Mouse (Mus musculus) midbrain, embryonic 11.5 days (tissue): ENCODE data around the gene Bbox1. TPM values are rescaled to one million over a fixed set of nuclear protein-coding genes. Genes with fewer than 3 reads are reported as not detected.

ENCODE experiments used
- ATAC-seq: fragments of 200-750 bp; cut with Nextera tagmentation; 2 replicates; pipeline ENCODE4 v1.8.0; 2017; ENCODE audit warnings: moderate TSS enrichment, moderate library complexity; ENCODE audit not compliant: low FRiP score
- DNase-seq: peaks from one replicate; pipeline ENCODE4 v3.0.0; 2015; ENCODE audit warnings: low spot score; ENCODE audit errors: missing footprints
- H3K27ac ChIP-seq: fragments of 300-500 bp; sonication (generic); 2 replicates; pipeline ENCODE4 v1.5.1; 2014; ENCODE audit warnings: low read depth, low read length
- H3K27me3 ChIP-seq: fragments of 300-500 bp; sonication (generic); 2 replicates; pipeline ENCODE4 v1.6.1; 2014; ENCODE audit warnings: mild to moderate bottlenecking, low read length, moderate library complexity, mixed read lengths; ENCODE audit not compliant: control insufficient read depth, insufficient read depth
- H3K36me3 ChIP-seq: fragments of 300-500 bp; sonication (generic); 2 replicates; pipeline ENCODE4 v1.6.1; 2014; ENCODE audit warnings: mild to moderate bottlenecking, low read length, moderate library complexity, mixed read lengths; ENCODE audit not compliant: control insufficient read depth, insufficient read depth
- H3K4me1 ChIP-seq: fragments of 300-500 bp; sonication (generic); 2 replicates; pipeline ENCODE4 v1.6.1; 2014; ENCODE audit warnings: low read length; ENCODE audit not compliant: control insufficient read depth, insufficient read depth
- H3K4me2 ChIP-seq: fragments of 300-500 bp; sonication (generic); 2 replicates; pipeline ENCODE4 v1.6.1; 2014; ENCODE audit warnings: mild to moderate bottlenecking, moderate library complexity
- H3K4me3 ChIP-seq: fragments of 300-500 bp; sonication (generic); 2 replicates; pipeline ENCODE4 v1.5.1; 2014; ENCODE audit warnings: low read depth, low read length
- H3K9ac ChIP-seq: fragments of 300-500 bp; sonication (generic); 2 replicates; pipeline ENCODE4 v1.6.1; 2014; ENCODE audit warnings: low read length
- H3K9me3 ChIP-seq: fragments of 300-500 bp; sonication (generic); 2 replicates; pipeline ENCODE4 v1.6.1; 2016; ENCODE audit warnings: low read length; ENCODE audit not compliant: control insufficient read depth
- WGBS: fragments of 180-500 bp; shearing (Covaris S2); extraction: QIAGEN DNeasy Blood & Tissue Kit; methylation state at CpG from one replicate; pipeline ENCODE4 v1.1.7; 2014; 5-methylcytosine and 5-hydroxymethylcytosine counted together
- polyA plus RNA-seq: library from polyadenylated mRNA; unstranded; fragments of >200 nt; fragmentation: Nextera tagmentation; extraction: Ambion mirVana; gene quantifications from 2 replicates; pipeline ENCODE4 v1.2.1, GENCODE M21; 2014

The Bbox1 gene
- polyA plus RNA-seq, result 0.06 TPM in 1 of 2 replicates, not detected in the other

DNA sequence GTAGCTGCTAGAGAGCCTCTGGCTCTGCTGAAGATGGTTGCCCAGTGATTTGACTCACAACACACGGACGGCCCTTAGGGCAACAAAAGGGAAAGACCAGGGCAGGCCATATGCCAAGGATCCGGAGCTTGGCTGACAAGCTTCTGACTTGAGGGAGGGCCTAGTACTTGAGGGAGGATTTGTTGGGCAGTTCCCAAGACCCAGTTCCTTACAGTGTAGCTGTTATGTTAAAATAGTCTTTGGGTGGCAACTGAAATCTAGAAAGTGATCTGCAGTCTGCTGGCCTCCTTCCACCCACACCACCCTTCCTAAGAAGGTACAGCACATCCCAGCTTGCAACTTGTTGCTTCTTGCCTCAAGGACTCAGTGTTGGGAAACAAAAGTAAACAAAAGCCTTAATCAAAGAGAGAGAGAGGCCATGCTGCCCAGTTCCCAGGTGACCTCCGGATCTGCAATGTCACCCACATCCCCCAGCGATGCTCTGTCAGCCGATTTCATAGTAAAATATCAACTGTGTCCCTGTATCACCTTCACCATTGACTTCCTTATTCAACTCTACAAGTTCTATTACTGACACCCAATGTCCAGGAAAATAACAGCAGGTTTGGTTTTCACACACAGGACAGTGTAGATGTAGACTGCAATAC is at the start of gene Bbox1:
Gene Bbox1, minus strand, starts transcription at position 52 of the 647 bp plus-strand sequence.
- no peaks in the 10 kb centered on the region for H3K27me3 ChIP-seq
- ATAC-seq (no peak), DNase-seq (no peak)
- no peaks in the 10 kb centered on the region for H3K4me1 ChIP-seq
- no peaks in the 10 kb centered on the region for H3K36me3 ChIP-seq
- 86% methylated on average over 6 of the region's 6 CpGs for WGBS
- no peak within 1 kb of the TSS for H3K4me2 ChIP-seq
- H3K9me3 ChIP-seq, result no peaks in the 10 kb centered on the region
- H3K27ac ChIP-seq, result no peak within 1 kb of the TSS
- no peak within 1 kb of the TSS for H3K9ac ChIP-seq
- H3K4me3 ChIP-seq, result no peak within 1 kb of the TSS

DNA sequence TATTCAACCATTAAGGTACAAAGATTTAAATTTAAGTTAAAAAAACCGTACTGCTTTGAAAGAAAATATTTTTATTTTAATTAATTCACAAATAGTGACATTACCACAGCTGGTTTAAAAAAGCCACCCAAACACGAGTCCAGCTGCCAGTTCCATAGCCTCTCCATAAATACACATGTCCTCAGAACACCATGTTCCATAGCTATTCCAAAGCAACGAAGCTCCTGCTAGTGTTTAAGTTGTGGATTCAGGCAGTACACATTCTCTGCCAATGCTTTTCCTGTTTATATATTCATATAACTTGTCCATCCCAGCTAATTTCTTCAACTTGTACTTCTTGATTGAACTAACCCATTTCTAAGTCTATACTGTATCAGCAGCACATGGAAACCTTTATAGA is 49.5 kb upstream of the Bbox1 start:
- H3K9me3 ChIP-seq, result no peaks in the 10 kb centered on the region
- no peak overlapping the region for H3K4me3 ChIP-seq
- H3K36me3 ChIP-seq, result no peaks in the 10 kb centered on the region
- DNase-seq (no peak), ATAC-seq (no peak)
- no peak overlapping the region for H3K27ac ChIP-seq
- no peak overlapping the region for H3K4me2 ChIP-seq
- H3K9ac ChIP-seq, result no peak overlapping the region
- 91% methylated on average over 3 of the region's 3 CpGs for WGBS
- no peaks in the 10 kb centered on the region; the same call in 1 of the 2 replicates for H3K27me3 ChIP-seq
- no peaks in the 10 kb centered on the region for H3K4me1 ChIP-seq

DNA sequence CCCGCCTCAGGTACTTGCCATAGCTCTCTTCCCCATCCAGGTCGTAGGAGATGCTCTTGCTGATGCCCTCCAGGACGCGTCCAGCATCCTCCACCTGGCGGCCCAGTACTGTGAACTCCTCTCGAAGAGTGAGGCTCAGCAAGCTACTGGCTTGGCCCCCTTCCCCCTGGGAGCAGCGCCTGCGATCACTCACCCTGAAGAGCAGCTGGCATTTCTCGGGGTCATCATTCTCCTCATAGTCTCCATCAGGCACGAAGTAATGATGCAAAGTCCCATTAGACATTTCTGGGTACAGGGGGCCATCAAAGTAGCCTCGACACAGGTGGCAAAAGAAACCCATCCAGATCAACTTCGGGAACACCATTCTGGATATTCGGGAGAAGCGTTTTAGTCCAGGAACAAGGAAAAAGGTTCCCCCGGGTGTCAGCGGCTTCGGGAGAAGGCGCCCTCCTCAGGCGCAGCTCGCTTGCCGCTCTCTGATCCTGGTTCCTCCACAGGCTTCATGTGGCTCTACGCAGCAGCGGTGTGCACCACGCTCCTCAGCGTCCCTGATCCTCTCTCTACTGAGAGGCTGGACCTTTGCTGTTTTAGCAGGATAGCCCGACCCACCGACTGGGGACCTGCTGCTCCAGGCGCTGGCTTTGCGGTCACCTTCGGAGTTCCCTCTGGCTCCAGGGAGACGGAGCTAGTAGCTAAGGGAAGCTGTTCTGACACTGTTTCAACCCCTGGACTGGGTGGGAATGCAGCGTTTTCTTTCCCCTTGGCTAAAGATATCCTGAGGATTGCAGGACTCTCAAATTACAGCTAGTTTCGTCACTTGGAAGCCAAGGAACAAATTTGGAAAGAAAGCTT is 48.3 kb upstream of the Bbox1 start, which contains the start of gene Fibin:
Gene Fibin, minus strand, starts transcription at position 752 of the 852 bp plus-strand sequence.
- Histone ChIP-seq H3K9me3 (no peaks in the 10 kb centered on the region), H3K4me3 (peak within 1 kb of the TSS; percentile 34), H3K9ac (peak within 1 kb of the TSS; percentile 50), H3K36me3 (no peaks in the 10 kb centered on the region), H3K4me1 (no peaks in the 10 kb centered on the region), H3K27ac (no peak within 1 kb of the TSS), H3K27me3 (no peaks in the 10 kb centered on the region; the same call in 1 of the 2 replicates), H3K4me2 (peak within 1 kb of the TSS; percentile 61)
- peak; percentile 95 for DNase-seq
- 2% methylated on average over 33 of the region's 33 CpGs for WGBS
- peak; percentile 85 for ATAC-seq

DNA sequence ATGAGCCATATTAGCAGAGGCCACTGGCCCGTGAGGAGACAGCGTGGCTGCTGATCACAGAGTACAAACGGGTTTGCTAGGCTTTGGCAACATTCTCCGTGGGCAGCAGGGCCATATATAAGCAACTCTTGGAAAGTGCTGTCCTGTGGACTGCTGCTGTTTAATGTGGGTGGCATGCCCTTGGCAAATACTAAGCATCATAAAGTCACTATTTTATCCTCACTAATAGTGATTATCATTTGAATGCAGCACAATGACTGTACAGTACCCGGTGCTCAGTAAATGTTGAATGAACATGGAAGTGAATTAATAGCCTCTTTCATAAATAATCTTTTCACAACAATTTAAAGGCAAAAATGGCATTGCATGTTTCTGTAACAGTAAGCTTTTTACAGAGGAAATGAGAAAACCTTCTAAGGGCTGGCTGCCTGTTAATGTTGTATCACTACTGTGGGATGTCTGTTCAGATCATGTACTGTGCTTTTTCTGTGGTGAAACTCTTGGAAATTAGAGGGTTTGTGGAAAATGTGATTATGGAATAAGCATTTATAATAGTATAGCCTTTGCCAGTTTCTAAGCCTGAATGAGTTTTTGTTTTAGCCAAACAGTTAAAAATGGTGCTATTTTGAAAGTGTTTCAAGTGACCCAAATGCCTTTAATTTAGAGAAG is 39.1 kb upstream of the Bbox1 start:
- ATAC-seq (no peak), DNase-seq (no peak)
- H3K36me3 ChIP-seq, result no peaks in the 10 kb centered on the region
- no peaks in the 10 kb centered on the region for H3K4me1 ChIP-seq
- no peaks in the 10 kb centered on the region for H3K9me3 ChIP-seq
- no peak overlapping the region for H3K9ac ChIP-seq
- H3K4me2 ChIP-seq, result no peak overlapping the region
- H3K4me3 ChIP-seq, result no peak overlapping the region
- no peaks in the 10 kb centered on the region for H3K27me3 ChIP-seq
- H3K27ac ChIP-seq, result no peak overlapping the region
- WGBS, result 88% methylated on average over 5 of the region's 5 CpGs

DNA sequence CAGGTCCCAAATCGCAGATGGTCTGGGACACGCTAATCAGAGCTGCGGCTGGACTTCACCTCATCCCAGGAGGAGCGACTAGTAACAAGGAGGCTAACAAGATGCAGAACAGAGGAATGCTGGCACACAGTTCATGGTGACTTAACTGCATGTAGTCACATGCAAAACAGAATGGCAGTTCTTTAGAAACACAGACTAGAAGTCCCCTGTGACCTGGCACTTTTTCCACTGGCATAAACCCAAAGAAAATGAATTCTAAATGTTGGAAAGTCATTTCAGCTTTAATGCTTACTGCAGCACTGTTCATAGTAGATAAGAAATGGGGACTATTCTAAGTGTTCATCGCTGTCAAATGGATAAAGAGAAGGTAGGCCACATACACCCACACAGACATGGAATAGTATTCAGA is 37.5 kb upstream of the Bbox1 start:
- DNase-seq (peak; percentile 82), ATAC-seq (peak; percentile 69)
- H3K4me1 ChIP-seq, result no peaks in the 10 kb centered on the region
- H3K27me3 ChIP-seq, result no peaks in the 10 kb centered on the region
- WGBS, result 51% methylated on average over 5 of the region's 5 CpGs
- no peaks in the 10 kb centered on the region for H3K9me3 ChIP-seq
- H3K4me3 ChIP-seq, result no peak overlapping the region
- H3K36me3 ChIP-seq, result no peaks in the 10 kb centered on the region
- no peak overlapping the region for H3K9ac ChIP-seq
- H3K4me2 ChIP-seq, result no peak overlapping the region
- H3K27ac ChIP-seq, result no peak overlapping the region

DNA sequence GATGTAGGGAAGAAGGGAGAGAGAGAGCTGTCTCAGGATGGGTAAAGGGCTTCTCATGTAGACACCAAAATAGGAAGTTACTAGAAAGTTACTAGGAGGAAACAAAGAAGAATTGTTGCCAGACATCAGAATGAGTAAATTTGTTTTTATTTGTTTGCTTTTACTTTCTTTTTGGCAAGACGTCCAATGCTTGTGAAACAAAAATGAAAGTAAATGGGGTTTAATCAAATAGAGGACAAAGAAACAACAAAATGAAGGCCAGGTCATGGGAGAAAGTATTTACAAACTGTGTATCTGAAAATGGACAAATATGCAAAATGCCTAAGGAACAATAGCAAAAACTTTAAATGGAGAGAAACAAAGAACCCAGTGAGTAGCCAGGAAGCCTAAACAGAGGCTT is 37.0 kb upstream of the Bbox1 start:
- no peaks in the 10 kb centered on the region for H3K9me3 ChIP-seq
- H3K27ac ChIP-seq, result no peak overlapping the region
- H3K36me3 ChIP-seq, result no peaks in the 10 kb centered on the region
- 61% methylated on average over 1 of the region's 1 CpGs for WGBS
- no peak overlapping the region for H3K4me3 ChIP-seq
- no peak overlapping the region for H3K9ac ChIP-seq
- no peak for ATAC-seq
- no peak for DNase-seq
- H3K4me1 ChIP-seq, result no peaks in the 10 kb centered on the region
- no peaks in the 10 kb centered on the region for H3K27me3 ChIP-seq
- H3K4me2 ChIP-seq, result no peak overlapping the region

DNA sequence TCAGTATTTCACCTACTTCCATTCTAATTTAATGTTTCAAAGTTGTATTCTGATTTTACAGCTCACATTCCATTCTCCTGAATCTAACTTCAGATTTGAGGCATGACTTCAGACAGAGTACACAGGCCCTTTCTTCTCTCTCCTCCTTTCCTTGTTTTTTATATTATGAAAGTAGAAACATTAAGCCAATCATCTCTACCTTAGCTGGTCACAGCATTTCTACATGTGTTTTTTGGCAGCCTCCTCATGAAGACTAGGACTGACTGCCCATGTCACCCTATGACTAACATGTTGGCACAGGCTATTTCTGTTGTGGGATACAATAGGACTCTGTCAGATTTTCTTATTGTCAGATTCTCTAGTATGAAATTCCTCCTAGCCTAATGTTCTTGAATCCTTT is 14.6 kb upstream of the Bbox1 start:
- no peaks in the 10 kb centered on the region for H3K27me3 ChIP-seq
- no peak overlapping the region for H3K27ac ChIP-seq
- no peaks in the 10 kb centered on the region for H3K36me3 ChIP-seq
- ATAC-seq, result no peak
- H3K4me2 ChIP-seq, result no peak overlapping the region
- no peak for DNase-seq
- no peak overlapping the region for H3K4me3 ChIP-seq
- no peaks in the 10 kb centered on the region for H3K4me1 ChIP-seq
- H3K9me3 ChIP-seq, result no peaks in the 10 kb centered on the region
- H3K9ac ChIP-seq, result no peak overlapping the region

DNA sequence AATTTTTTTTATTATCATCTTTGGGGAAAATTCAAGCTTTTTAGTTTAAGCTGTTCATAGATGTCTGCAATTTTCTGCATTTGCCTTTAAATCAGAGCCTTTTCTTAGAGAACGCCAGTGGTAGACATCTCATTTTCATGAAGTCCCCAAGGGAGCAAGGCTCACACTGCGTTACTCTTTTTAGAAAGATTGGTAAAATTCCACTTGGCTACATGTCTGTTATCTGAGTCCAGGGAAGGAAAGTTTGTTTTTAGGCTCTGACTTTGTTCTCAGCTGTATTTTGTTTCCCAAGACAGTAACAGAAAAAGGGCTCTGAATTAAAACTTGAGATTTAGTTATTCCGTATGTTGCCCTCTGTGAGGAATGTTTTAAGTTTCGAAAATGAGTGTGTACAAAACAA is 5.6 kb upstream of the Bbox1 start:
- no peaks in the 10 kb centered on the region for H3K9me3 ChIP-seq
- no peaks in the 10 kb centered on the region for H3K36me3 ChIP-seq
- 84% methylated on average over 4 of the region's 4 CpGs for WGBS
- no peak for ATAC-seq
- no peak for DNase-seq
- H3K4me1 ChIP-seq, result no peaks in the 10 kb centered on the region
- H3K27ac ChIP-seq, result no peak overlapping the region
- no peak overlapping the region for H3K4me2 ChIP-seq
- H3K4me3 ChIP-seq, result no peak overlapping the region
- H3K27me3 ChIP-seq, result no peaks in the 10 kb centered on the region
- no peak overlapping the region for H3K9ac ChIP-seq

DNA sequence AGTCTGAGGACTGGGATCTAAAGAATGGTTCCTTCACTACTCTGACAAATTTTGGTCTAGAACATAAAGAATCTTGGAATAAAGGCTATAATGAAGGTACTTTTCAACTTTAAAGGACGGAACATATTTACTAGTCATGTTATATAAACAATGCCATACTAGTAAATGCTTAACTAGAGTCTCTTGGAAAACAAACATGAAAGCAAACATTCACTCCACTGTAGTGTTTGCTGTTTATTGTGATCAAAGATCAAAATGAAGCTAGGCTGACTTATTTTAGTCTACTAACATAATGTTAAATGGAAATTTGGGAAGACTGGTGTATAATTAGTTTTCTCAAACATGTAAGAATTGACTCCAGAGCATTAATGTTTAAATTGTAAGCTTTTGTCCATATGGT is 4.9 kb upstream of the Bbox1 start:
- no peak overlapping the region for H3K4me2 ChIP-seq
- no peaks in the 10 kb centered on the region for H3K27me3 ChIP-seq
- DNase-seq, result no peak
- no peaks in the 10 kb centered on the region for H3K9me3 ChIP-seq
- no peaks in the 10 kb centered on the region for H3K4me1 ChIP-seq
- H3K36me3 ChIP-seq, result no peaks in the 10 kb centered on the region
- H3K9ac ChIP-seq, result no peak overlapping the region
- 93% methylated on average over 1 of the region's 1 CpGs for WGBS
- no peak overlapping the region for H3K4me3 ChIP-seq
- no peak overlapping the region for H3K27ac ChIP-seq
- no peak for ATAC-seq
